9 mouse cellular contexts compared by ENCODE assay signal in genomic region chr11:88595616-88596015, GRCm38 (mm10).
DNase-seq lines count a peak whose midpoint lies in the region; ATAC-seq and TF ChIP-seq lines count a peak whose summit lies in the region.
"Had no signal": no experiment of that assay in that cellular context is flagged by ENCODE, and none has a peak within 500 bp of the region (broad histone marks: within the 10 kb centered on the region; RNA-seq: fewer than 3 reads in every experiment).

No protein-coding gene starts in this region.

- H3K4me2 ChIP-seq in forebrain, embryonic 12.5 days: no peak overlapping the region
- H3K4me2 ChIP-seq in lung, embryonic 15.5 days: no peak overlapping the region
- no peak overlapping the region for H3K4me2 ChIP-seq in forebrain, postnatal 0 days (ENCODE audit: low read depth)
- H3K4me2 ChIP-seq: liver, embryonic 13.5 days had no signal

- no peak for DNase-seq in forebrain, embryonic 10.5 days (ENCODE audit: extremely low spot score, low spot score)
- no peak for DNase-seq in lung, postnatal 4 days
- no peak for DNase-seq in forebrain, postnatal 0 days
- peak; percentile 88 for DNase-seq in thymus, postnatal 0 days (ENCODE audit: low spot score)
- no peak for DNase-seq in retina, postnatal 1 day
- DNase-seq in layer of hippocampus, postnatal 14 days (ENCODE audit: low spot score in 2 of 2): no peak
- DNase-seq: liver, embryonic 13.5 days had no signal

- no peak overlapping the region for H3K4me3 ChIP-seq in forebrain, embryonic 10.5 days
- no peak overlapping the region for H3K4me3 ChIP-seq in forebrain, embryonic 12.5 days (replicated peaks)
- H3K4me3 ChIP-seq in lung, embryonic 15.5 days: no peak overlapping the region
- H3K4me3 ChIP-seq in forebrain, postnatal 0 days (ENCODE audit: low read depth, low read length): no peak overlapping the region
- H3K4me3 ChIP-seq: liver, embryonic 13.5 days had no signal

- no peak for ATAC-seq in forebrain, embryonic 12.5 days (ENCODE audit: low FRiP score)
- 0 out of 2 replicates have a peak, but pooled peaks have one; percentile 50 for ATAC-seq in lung, embryonic 15.5 days (ENCODE audit: borderline replicate concordance, extremely low read depth, low FRiP score, low TSS enrichment)
- ATAC-seq in forebrain, postnatal 0 days: peak; percentile 75; the same call in 1 of the 2 replicates

- H3K9ac ChIP-seq in forebrain, embryonic 12.5 days: no peak overlapping the region
- no peak overlapping the region for H3K9ac ChIP-seq in lung, embryonic 15.5 days
- H3K9ac ChIP-seq in forebrain, postnatal 0 days: no peak overlapping the region
- H3K9ac ChIP-seq: liver, embryonic 13.5 days had no signal

- H3K27me3 ChIP-seq in forebrain, embryonic 10.5 days (ENCODE audit: poor library complexity, severe bottlenecking): no peaks in the 10 kb centered on the region
- H3K27me3 ChIP-seq in forebrain, embryonic 12.5 days: no peaks in the 10 kb centered on the region
- no peaks in the 10 kb centered on the region for H3K27me3 ChIP-seq in lung, embryonic 15.5 days
- no peaks in the 10 kb centered on the region for H3K27me3 ChIP-seq in forebrain, postnatal 0 days (ENCODE audit: insufficient read depth, low read length)
- H3K27me3 ChIP-seq: liver, embryonic 13.5 days had no signal

- H3K4me1 ChIP-seq in forebrain, embryonic 10.5 days: peaks cover 83% of the 10 kb centered on the region
- H3K4me1 ChIP-seq in forebrain, embryonic 12.5 days: peaks cover 65% of the 10 kb centered on the region
- H3K4me1 ChIP-seq in lung, embryonic 15.5 days: peaks cover 51% of the 10 kb centered on the region
- H3K4me1 ChIP-seq in forebrain, postnatal 0 days (ENCODE audit: insufficient read depth): peaks cover 3% of the 10 kb centered on the region; the same call in 1 of the 2 replicates

- no peaks in the 10 kb centered on the region for H3K9me3 ChIP-seq in forebrain, embryonic 10.5 days
- no peaks in the 10 kb centered on the region for H3K9me3 ChIP-seq in forebrain, embryonic 12.5 days
- no peaks in the 10 kb centered on the region for H3K9me3 ChIP-seq in lung, embryonic 15.5 days
- no peaks in the 10 kb centered on the region for H3K9me3 ChIP-seq in forebrain, postnatal 0 days (ENCODE audit: low read length)
- H3K9me3 ChIP-seq: liver, embryonic 13.5 days had no signal

- peaks cover 46% of the 10 kb centered on the region for H3K36me3 ChIP-seq in forebrain, embryonic 10.5 days (replicated peaks)
- H3K36me3 ChIP-seq in forebrain, embryonic 12.5 days (replicated peaks): peaks cover 6% of the 10 kb centered on the region; the same call in 1 of the 2 replicates
- H3K36me3 ChIP-seq in lung, embryonic 15.5 days: no peaks in the 10 kb centered on the region
- H3K36me3 ChIP-seq in forebrain, postnatal 0 days (ENCODE audit: insufficient read depth): no peaks in the 10 kb centered on the region
- H3K36me3 ChIP-seq: liver, embryonic 13.5 days had no signal

- TF ChIP-seq CTCF in forebrain, postnatal 0 days (IDR thresholded peaks at IDR 0.05; ENCODE audit: low read depth): no peak

- peak overlapping the region; percentile 70 for H3K27ac ChIP-seq in forebrain, embryonic 10.5 days
- no peak overlapping the region for H3K27ac ChIP-seq in forebrain, embryonic 12.5 days
- peak overlapping the region; percentile 27 for H3K27ac ChIP-seq in lung, embryonic 15.5 days
- 0 out of 2 replicates have a peak overlapping the region, but pooled peaks have one; percentile 29 for H3K27ac ChIP-seq in forebrain, postnatal 0 days (ENCODE audit: low read depth, low read length)
- H3K27ac ChIP-seq: liver, embryonic 13.5 days had no signal

- WGBS in forebrain, embryonic 10.5 days: 63% methylated on average over 4 of the region's 4 CpGs
- WGBS in forebrain, embryonic 12.5 days: 55% methylated on average over 4 of the region's 4 CpGs
- 37% methylated on average over 4 of the region's 4 CpGs for WGBS in lung, embryonic 15.5 days
- 42% methylated on average over 4 of the region's 4 CpGs for WGBS in forebrain, postnatal 0 days
